Mouse (Mus musculus): ENCODE data around the gene Tap1. TPM values are rescaled to one million over a fixed set of nuclear protein-coding genes. Genes with fewer than 3 reads are reported as not detected.
"Not testable (repeated sequence)": the region's sequence is repeated elsewhere in the genome, so short reads cannot be mapped to it uniquely, and the experiment has no call there.

The Tap1 gene
- polyA plus RNA-seq (2015; fragmentation: Nextera tagmentation; extraction: Ambion mirVana) = 2.4 and 3.2 TPM in 2 replicates

DNA sequence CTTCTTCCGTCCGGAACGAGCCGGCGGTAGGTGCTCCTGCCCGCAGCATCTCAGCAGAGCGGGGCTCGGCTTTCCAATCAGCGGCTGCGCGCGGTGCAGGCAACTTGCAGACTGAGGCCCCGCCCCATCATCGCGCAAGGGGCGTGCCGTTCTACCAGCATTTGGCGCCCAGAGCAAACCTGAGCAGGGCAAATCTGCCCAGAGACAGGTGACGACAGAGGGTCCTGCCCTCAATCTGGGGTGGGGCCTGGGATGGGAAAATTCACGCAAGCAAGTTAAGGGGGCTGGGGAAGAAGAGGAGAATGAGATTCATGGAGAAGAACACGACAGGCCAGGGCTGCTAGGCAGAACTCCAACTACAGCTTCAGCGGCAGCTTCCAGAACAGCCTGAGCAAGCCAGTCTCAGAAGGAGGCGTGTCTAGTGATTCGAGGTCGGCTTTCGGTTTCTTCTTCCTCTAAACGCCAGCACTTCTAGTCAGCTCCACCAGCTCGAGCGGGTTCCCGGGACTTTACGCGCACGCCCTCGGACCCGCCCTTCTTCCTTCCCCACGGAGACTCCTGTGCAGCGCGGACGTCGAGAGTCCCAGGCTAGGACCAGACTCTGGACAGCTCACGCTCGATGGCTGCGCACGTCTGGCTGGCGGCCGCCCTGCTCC lies at the start of gene Tap1, which contains the start of gene Psmb9:
Gene Tap1, plus strand, starts transcription at position 293 of the 656 bp plus-strand sequence.
Gene Psmb9, minus strand, starts transcription at position 504 of the 656 bp plus-strand sequence.
- no peaks in the 10 kb centered on the region for H3K36me3 ChIP-seq
- ATAC-seq (ENCODE audit: low read depth) (peak; percentile 88), DNase-seq (peak; percentile 82)
- peak within 1 kb of the TSS; percentile 74 for H3K9ac ChIP-seq
- peak within 1 kb of the TSS; percentile 92 for H3K4me2 ChIP-seq
- H3K4me1 ChIP-seq (replicated peaks) = peaks cover 29% of the 10 kb centered on the region
- H3K9me3 ChIP-seq (replicated peaks) = no peaks in the 10 kb centered on the region
- WGBS (ENCODE audit: insufficient replicate concordance) = under 1% methylated on average over 46 of the region's 46 CpGs
- peaks cover 66% of the 10 kb centered on the region for H3K27me3 ChIP-seq
- peak within 1 kb of the TSS; percentile 65 for H3K4me3 ChIP-seq (replicated peaks)
- peak within 1 kb of the TSS; percentile 59 for H3K27ac ChIP-seq

DNA sequence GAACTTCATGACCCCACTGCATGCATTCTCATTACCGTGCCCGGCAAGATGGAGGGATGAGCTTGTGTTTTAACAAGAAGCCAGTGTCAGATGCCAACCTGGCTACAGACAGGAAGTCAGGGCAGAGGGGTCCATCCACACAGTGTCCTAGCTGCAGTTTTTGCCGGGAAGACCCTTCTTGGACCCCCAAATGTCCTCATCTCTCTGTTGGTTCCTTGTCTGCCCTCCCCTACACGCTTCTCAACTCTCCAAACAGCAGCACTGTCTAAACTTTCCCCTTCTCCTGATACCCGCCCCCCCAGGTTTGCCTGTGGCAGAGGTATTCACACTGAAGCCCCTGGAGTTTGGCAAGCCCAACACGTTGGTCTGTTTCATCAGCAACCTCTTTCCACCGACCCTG lies 49.8 kb upstream of the Tap1 start:
- H3K36me3 ChIP-seq = no peaks in the 10 kb centered on the region

DNA sequence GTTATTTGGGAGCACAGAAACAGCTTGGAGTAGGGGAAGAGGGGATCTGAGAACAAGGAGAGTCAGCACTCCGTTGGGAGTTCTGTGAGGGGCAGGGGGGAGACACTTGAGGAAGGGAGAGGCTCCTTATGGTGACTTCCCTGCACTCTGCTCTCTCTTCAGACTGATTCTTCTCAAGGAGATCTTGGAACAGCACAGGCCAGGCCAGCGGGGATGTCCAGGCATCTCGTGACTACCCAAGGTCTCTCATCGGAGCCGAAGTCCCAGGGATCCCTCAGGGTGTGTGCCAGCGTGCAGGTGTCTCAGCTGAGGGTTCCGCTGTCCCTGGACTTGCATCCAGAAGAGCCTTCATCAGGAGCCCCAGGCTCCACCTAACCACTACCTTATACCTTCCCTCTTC lies 48.7 kb upstream of the Tap1 start:
- no peak overlapping the region for H3K4me2 ChIP-seq
- H3K9ac ChIP-seq = no peak overlapping the region
- DNase-seq = no peak
- H3K9me3 ChIP-seq (replicated peaks) = no peaks in the 10 kb centered on the region
- ATAC-seq (ENCODE audit: low read depth) = no peak
- peaks cover 64% of the 10 kb centered on the region for H3K27me3 ChIP-seq
- H3K4me3 ChIP-seq (replicated peaks) = no peak overlapping the region
- peaks cover 35% of the 10 kb centered on the region for H3K4me1 ChIP-seq (replicated peaks)
- H3K36me3 ChIP-seq = no peaks in the 10 kb centered on the region
- H3K27ac ChIP-seq = no peak overlapping the region
- WGBS (ENCODE audit: insufficient replicate concordance) = 80% methylated on average over 7 of the region's 7 CpGs

More for the DNA sequence above, 49.8 kb upstream of the Tap1 start:
- Histone ChIP-seq H3K9ac (no peak overlapping the region), H3K4me2 (no peak overlapping the region), H3K27me3 (peaks cover 64% of the 10 kb centered on the region), H3K27ac (no peak overlapping the region), H3K9me3 (replicated peaks) (no peaks in the 10 kb centered on the region), H3K4me1 (replicated peaks) (peaks cover 32% of the 10 kb centered on the region), H3K4me3 (replicated peaks) (no peak overlapping the region)
- WGBS (ENCODE audit: insufficient replicate concordance) = 66% methylated on average over 7 of the region's 7 CpGs
- no peak for ATAC-seq (ENCODE audit: low read depth)
- DNase-seq = no peak

DNA sequence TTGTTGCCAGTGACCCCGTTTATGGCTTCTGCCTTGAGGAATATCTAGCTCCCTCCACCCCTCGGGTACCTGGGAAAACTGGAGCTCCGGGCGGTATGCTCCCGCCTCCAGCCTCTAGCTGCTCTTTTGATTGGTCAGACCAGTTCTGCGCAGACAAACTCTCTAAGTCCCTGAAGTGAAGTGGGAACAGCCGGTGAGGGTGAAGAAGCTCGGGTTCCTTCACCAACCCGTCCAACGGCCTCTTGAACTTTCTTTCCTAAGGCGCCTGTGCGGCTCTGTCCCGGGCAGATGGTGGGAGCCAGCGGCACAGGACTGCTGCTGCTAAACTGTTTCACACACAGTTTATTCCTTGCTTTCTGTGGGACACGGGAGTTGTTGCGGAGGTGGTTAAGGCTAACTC lies 47.9 kb upstream of the Tap1 start:
- Histone ChIP-seq H3K4me2 (peak overlapping the region; percentile 58), H3K27me3 (peaks cover 66% of the 10 kb centered on the region), H3K9ac (peak overlapping the region; percentile 41; the same call in 1 of the 2 replicates), H3K36me3 (no peaks in the 10 kb centered on the region), H3K4me1 (replicated peaks) (peaks cover 35% of the 10 kb centered on the region), H3K9me3 (replicated peaks) (no peaks in the 10 kb centered on the region), H3K27ac (no peak overlapping the region), H3K4me3 (replicated peaks) (peak overlapping the region; percentile 33)
- DNase-seq (no peak), ATAC-seq (ENCODE audit: low read depth) (no peak)
- 7% methylated on average over 16 of the region's 16 CpGs for WGBS (ENCODE audit: insufficient replicate concordance)

DNA sequence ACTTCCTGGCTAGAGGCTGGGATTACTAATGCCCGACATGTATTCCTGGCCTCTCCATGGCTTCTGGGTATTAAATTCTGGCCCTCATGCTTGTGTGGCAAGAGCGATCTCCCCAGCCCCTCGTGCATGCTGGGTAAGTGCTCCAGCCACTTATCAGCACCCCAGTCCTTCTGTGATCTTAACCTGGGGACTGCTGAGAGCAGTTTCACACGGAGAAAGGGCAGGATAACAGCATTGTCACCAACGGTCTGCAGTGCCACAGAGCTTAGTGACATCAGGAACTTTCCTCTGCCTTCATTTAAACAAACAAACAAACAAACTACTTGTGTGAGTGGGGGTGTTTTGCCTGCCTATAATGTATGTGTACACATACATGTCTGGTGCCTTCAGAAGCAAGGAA lies 47.1 kb upstream of the Tap1 start:
- Histone ChIP-seq H3K4me3 (replicated peaks) (peak overlapping the region; percentile 33), H3K9ac (peak overlapping the region; percentile 41; the same call in 1 of the 2 replicates), H3K9me3 (replicated peaks) (no peaks in the 10 kb centered on the region), H3K4me1 (replicated peaks) (peaks cover 35% of the 10 kb centered on the region), H3K4me2 (peak overlapping the region; percentile 58), H3K36me3 (no peaks in the 10 kb centered on the region), H3K27ac (no peak overlapping the region), H3K27me3 (peaks cover 66% of the 10 kb centered on the region)
- no peak for DNase-seq
- WGBS (ENCODE audit: insufficient replicate concordance) = 5% methylated on average over 5 of the region's 5 CpGs
- ATAC-seq (ENCODE audit: low read depth) = no peak

DNA sequence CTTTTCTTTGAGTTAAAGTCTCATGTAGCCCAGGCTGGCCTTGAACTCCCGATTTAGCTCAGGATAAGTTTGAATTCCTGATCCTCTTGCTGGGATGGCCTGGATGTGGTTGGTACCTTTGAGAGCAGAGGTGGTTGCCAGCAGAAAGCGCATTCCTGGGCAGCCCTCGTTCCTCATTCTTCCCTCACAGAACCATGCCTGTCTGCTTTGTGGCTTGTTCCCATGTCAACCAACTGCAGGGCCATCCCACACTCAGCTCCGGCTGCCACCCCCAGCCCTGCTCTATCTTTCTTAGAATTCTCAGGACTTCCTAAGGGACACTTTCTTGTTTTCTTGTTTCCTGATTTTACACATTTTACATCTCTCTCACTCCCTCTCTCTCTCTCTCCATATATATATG lies 45.9 kb upstream of the Tap1 start:
- peaks cover 59% of the 10 kb centered on the region for H3K27me3 ChIP-seq
- no peaks in the 10 kb centered on the region for H3K36me3 ChIP-seq
- no peaks in the 10 kb centered on the region for H3K9me3 ChIP-seq (replicated peaks)
- H3K4me3 ChIP-seq (replicated peaks) = no peak overlapping the region
- 43% methylated on average over 4 of the region's 4 CpGs for WGBS (ENCODE audit: insufficient replicate concordance)
- no peak overlapping the region for H3K27ac ChIP-seq
- H3K4me2 ChIP-seq = no peak overlapping the region
- no peak overlapping the region for H3K9ac ChIP-seq
- no peak for ATAC-seq (ENCODE audit: low read depth)
- H3K4me1 ChIP-seq (replicated peaks) = peaks cover 26% of the 10 kb centered on the region
- no peak for DNase-seq

DNA sequence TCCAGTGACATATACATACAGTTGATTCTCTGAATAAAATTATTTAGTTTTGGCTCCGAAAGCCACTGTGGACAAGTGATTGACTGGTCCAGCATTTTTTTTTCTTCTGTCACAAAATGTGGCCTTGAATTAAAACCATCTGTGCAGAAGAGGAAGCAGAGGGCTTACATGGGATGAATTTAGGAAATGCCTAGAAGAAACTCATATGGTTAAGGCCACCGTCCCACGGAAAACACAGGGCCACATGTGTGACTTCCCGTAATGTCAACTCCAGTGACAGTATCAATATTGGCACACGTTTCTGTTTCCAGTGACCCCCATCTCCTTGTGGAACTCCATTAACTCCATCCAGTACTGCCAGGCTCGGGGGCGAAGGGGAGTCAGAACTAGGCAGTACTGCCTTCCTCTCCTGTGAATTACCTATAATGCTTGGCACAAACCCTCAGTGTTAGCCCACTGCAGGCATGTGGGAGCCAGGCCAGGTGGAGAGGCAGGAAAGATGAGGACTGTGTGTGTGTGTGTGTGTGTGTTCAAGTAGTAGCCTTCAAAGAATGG lies 44.8 kb upstream of the Tap1 start:
- Histone ChIP-seq H3K36me3 (no peaks in the 10 kb centered on the region), H3K4me1 (replicated peaks) (peaks cover 26% of the 10 kb centered on the region), H3K9me3 (replicated peaks) (no peaks in the 10 kb centered on the region), H3K27ac (peak overlapping the region; percentile 32; the same call in 1 of the 2 replicates), H3K27me3 (peaks cover 48% of the 10 kb centered on the region), H3K4me2 (no peak overlapping the region), H3K4me3 (replicated peaks) (no peak overlapping the region), H3K9ac (no peak overlapping the region)
- WGBS (ENCODE audit: insufficient replicate concordance) = 49% methylated on average over 7 of the region's 7 CpGs
- ATAC-seq (ENCODE audit: low read depth) (no peak), DNase-seq (no peak)

DNA sequence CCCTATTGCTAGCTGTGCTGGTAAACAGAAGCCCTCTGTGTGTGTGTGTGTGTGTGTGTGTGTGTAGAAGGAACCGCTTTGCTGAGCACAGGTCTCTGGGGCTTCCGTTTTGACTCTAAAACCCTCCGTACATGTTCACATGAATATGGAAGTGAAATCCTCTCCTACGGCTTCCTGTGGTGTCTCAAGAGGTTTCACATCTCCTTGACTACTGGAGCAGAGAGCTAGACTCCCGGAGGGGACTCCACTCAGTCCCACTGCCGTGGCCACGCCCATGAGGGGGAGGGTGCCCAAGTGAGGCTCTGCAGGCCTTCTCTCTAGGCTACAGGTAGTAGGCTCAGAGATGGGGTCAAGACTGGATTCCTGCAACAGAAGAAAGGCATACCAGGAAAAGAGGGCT lies 44.3 kb upstream of the Tap1 start, which contains the start of gene H2-DMb2:
Gene H2-DMb2, plus strand, starts transcription at position 275 of the 400 bp plus-strand sequence.
- 17% methylated on average over 7 of the region's 7 CpGs for WGBS (ENCODE audit: insufficient replicate concordance)
- peak; percentile 24 for DNase-seq
- H3K4me1 ChIP-seq (replicated peaks) = peaks cover 26% of the 10 kb centered on the region
- ATAC-seq (ENCODE audit: low read depth) = peak; percentile 36; the same call in 1 of the 2 replicates
- peak within 1 kb of the TSS; percentile 32; the same call in 1 of the 2 replicates for H3K27ac ChIP-seq
- no peaks in the 10 kb centered on the region for H3K36me3 ChIP-seq
- H3K9me3 ChIP-seq (replicated peaks) = no peaks in the 10 kb centered on the region
- no peak within 1 kb of the TSS for H3K9ac ChIP-seq
- H3K4me3 ChIP-seq (replicated peaks) = no peak within 1 kb of the TSS
- no peak within 1 kb of the TSS for H3K4me2 ChIP-seq
- H3K27me3 ChIP-seq = peaks cover 43% of the 10 kb centered on the region

DNA sequence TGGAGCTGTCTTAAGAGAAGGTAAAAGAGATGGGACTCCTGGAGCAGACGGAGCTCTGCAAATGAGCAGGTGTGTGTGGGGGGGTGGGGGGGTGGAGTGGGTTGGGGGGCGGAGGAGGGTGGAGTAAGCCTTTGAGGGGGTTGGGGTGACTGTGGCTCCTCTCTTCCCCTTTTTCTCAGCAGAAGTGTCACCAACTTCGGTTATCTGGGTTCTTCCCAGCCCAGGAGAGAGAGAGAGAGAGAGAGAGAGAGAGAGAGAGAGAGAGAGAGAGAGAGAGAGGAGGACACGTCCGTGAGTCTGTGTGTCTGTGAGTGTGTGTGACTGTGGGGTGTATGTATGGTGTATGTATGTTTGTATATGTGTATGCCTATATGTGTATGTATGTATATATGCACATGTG lies 43.9 kb upstream of the Tap1 start:
- no peak for ATAC-seq (ENCODE audit: low read depth)
- WGBS (ENCODE audit: insufficient replicate concordance) = 17% methylated on average over 5 of the region's 5 CpGs

DNA sequence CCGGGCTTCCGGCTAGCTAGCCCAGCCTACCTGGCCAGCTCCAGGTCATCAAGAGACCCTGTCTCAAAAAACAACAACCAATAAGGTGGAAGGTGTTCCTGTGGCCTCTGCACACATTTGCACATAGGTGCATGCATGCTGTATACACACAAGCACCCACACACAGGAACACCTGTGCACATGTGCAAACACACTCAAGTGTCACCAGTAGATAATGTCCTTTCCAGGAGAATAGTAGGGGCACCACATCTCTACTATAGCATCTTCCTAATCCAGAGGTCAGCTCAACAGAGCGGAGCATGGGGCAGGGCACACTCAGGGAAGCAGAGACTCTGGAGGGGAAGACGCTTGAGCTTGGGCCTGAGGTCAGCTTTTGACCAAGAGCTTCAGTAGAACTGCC lies 43.1 kb upstream of the Tap1 start:
- ATAC-seq (ENCODE audit: low read depth); H3K27ac ChIP-seq; H3K9ac ChIP-seq; H3K4me2 ChIP-seq; DNase-seq; H3K36me3 ChIP-seq; H3K9me3 ChIP-seq (replicated peaks); H3K4me3 ChIP-seq (replicated peaks): not testable (repeated sequence)
- H3K27me3 ChIP-seq = peaks cover 32% of the 10 kb centered on the region
- WGBS (ENCODE audit: insufficient replicate concordance) = 71% methylated on average over 4 of the region's 4 CpGs
- H3K4me1 ChIP-seq (replicated peaks) = peaks cover 23% of the 10 kb centered on the region

More for the DNA sequence above, 43.9 kb upstream of the Tap1 start:
- Histone ChIP-seq H3K4me2 (no peak overlapping the region), H3K4me3 (replicated peaks) (no peak overlapping the region), H3K27ac (no peak overlapping the region), H3K9ac (no peak overlapping the region), H3K36me3 (no peaks in the 10 kb centered on the region), H3K27me3 (peaks cover 39% of the 10 kb centered on the region), H3K4me1 (replicated peaks) (peaks cover 26% of the 10 kb centered on the region), H3K9me3 (replicated peaks) (no peaks in the 10 kb centered on the region)
- no peak for DNase-seq

DNA sequence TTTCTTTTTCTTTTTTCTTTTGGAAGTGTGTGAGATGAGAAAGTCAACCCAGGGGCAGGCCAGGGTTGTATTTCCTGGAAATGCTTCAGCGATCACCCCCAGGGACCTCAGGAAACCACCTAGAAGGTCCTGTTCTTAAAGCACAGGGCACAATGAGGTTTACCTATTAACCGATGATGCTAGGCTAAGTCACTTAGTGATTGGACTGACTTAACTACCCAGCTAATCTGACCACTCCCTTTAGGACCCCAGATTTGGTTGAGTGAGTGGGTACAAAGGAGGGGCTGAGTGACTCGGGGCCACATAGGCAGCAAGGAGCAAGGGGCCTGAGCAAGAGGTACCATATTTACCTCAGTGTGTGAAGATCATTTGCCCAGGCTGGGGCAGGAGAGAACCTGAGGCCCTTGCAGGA lies 42.4 kb upstream of the Tap1 start:
- ATAC-seq (ENCODE audit: low read depth) (no peak), DNase-seq (no peak)
- no peaks in the 10 kb centered on the region for H3K36me3 ChIP-seq
- H3K9ac ChIP-seq = no peak overlapping the region
- no peak overlapping the region for H3K27ac ChIP-seq
- 59% methylated on average over 3 of the region's 3 CpGs for WGBS (ENCODE audit: insufficient replicate concordance)
- H3K9me3 ChIP-seq (replicated peaks) = no peaks in the 10 kb centered on the region
- H3K4me2 ChIP-seq = no peak overlapping the region
- H3K4me3 ChIP-seq (replicated peaks) = no peak overlapping the region
- peaks cover 24% of the 10 kb centered on the region for H3K27me3 ChIP-seq
- peaks cover 16% of the 10 kb centered on the region for H3K4me1 ChIP-seq (replicated peaks)
